ENCODE assay signal across 24 mouse cellular contexts in the genomic region with DNA sequence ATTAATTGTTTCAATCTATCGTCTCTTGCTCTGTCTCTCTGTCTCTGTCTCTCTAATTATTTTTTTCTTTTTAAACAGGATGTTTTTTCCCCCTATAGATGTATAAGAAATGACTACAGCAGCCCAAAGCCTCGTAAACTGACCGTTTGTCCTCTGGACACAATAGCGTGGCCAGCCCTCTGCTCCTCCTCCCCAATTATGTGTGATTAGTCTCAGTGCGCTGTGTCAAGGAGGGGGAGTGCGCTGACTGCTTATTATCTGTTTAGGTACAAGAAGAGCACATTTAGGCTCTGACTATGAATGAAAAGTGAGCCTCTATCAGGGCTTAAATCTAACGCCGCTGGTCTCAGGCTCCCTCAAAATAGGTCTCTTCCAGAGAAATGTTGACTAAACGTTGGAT.
A peak's percentile ranks its signal among the peaks of the same experiment; 100 is the strongest.
DNase-seq lines count a peak whose midpoint lies in the region; ATAC-seq and TF ChIP-seq lines count a peak whose summit lies in the region.
"Had no signal": no experiment of that assay in that cellular context is flagged by ENCODE, and none has a peak within 500 bp of the region (broad histone marks: within the 10 kb centered on the region; RNA-seq: fewer than 3 reads in every experiment).

No protein-coding gene starts in this region.

- H3K9ac ChIP-seq in forebrain, embryonic 11.5 days (ENCODE audit: low read length): no peak overlapping the region
- no peak overlapping the region for H3K9ac ChIP-seq in forebrain, postnatal 0 days
- no peak overlapping the region for H3K9ac ChIP-seq in neural tube, embryonic 15.5 days (replicated peaks)
- H3K9ac ChIP-seq in forebrain, embryonic 14.5 days (ENCODE audit: low read length): no peak overlapping the region; the same call in 1 of the 2 replicates
- H3K9ac ChIP-seq: hindbrain, embryonic 15.5 days; intestine, embryonic 15.5 days; liver, embryonic 13.5 days; midbrain, embryonic 12.5 days had no signal

- no peaks in the 10 kb centered on the region for H3K36me3 ChIP-seq in forebrain, embryonic 11.5 days (ENCODE audit: control insufficient read depth, insufficient read depth, low read length)
- H3K36me3 ChIP-seq in forebrain, postnatal 0 days (ENCODE audit: insufficient read depth): no peaks in the 10 kb centered on the region
- no peaks in the 10 kb centered on the region for H3K36me3 ChIP-seq in neural tube, embryonic 15.5 days
- no peaks in the 10 kb centered on the region for H3K36me3 ChIP-seq in forebrain, embryonic 14.5 days (ENCODE audit: control insufficient read depth, insufficient read depth, low read length)
- no peaks in the 10 kb centered on the region for H3K36me3 ChIP-seq in limb, embryonic 10.5 days
- H3K36me3 ChIP-seq: hindbrain, embryonic 15.5 days; intestine, embryonic 15.5 days; liver, embryonic 13.5 days; midbrain, embryonic 12.5 days had no signal

- no peak overlapping the region for H3K4me3 ChIP-seq in forebrain, embryonic 11.5 days (ENCODE audit: low read depth, low read length)
- no peak overlapping the region for H3K4me3 ChIP-seq in forebrain, postnatal 0 days (ENCODE audit: low read depth, low read length)
- no peak overlapping the region for H3K4me3 ChIP-seq in neural tube, embryonic 15.5 days (replicated peaks)
- H3K4me3 ChIP-seq in forebrain, embryonic 14.5 days (ENCODE audit: low read depth, low read length): no peak overlapping the region
- H3K4me3 ChIP-seq in limb, embryonic 10.5 days: no peak overlapping the region
- H3K4me3 ChIP-seq: gastrocnemius, adult 2 months; hindbrain, embryonic 15.5 days; intestine, embryonic 15.5 days; layer of hippocampus, adult 2 months; liver, embryonic 13.5 days; midbrain, embryonic 12.5 days had no signal

- H3K4me2 ChIP-seq in forebrain, embryonic 11.5 days (ENCODE audit: low read depth, low read length, severe bottlenecking): peak overlapping the region; percentile 29; the same call in 1 of the 2 replicates
- no peak overlapping the region for H3K4me2 ChIP-seq in forebrain, postnatal 0 days (ENCODE audit: low read depth)
- no peak overlapping the region for H3K4me2 ChIP-seq in neural tube, embryonic 15.5 days
- peak overlapping the region; percentile 16; the same call in 1 of the 2 replicates for H3K4me2 ChIP-seq in forebrain, embryonic 14.5 days (ENCODE audit: low read length)
- H3K4me2 ChIP-seq: hindbrain, embryonic 15.5 days; liver, embryonic 13.5 days had no signal

- peaks cover 20% of the 10 kb centered on the region for H3K4me1 ChIP-seq in forebrain, embryonic 11.5 days (replicated peaks; ENCODE audit: control insufficient read depth, insufficient read depth, low read length)
- 0 out of 2 replicates have a peak, but pooled peaks cover 3% of the 10 kb centered on the region for H3K4me1 ChIP-seq in forebrain, postnatal 0 days (ENCODE audit: insufficient read depth)
- H3K4me1 ChIP-seq in neural tube, embryonic 15.5 days: 0 out of 2 replicates have a peak, but pooled peaks cover 4% of the 10 kb centered on the region
- peaks cover 7% of the 10 kb centered on the region for H3K4me1 ChIP-seq in forebrain, embryonic 14.5 days (ENCODE audit: control insufficient read depth, insufficient read depth, low read length)
- peaks cover 12% of the 10 kb centered on the region for H3K4me1 ChIP-seq in limb, embryonic 10.5 days
- H3K4me1 ChIP-seq: hindbrain, embryonic 15.5 days; intestine, embryonic 15.5 days had no signal

- H3K9me3 ChIP-seq in forebrain, embryonic 11.5 days (ENCODE audit: control insufficient read depth, low read length): no peaks in the 10 kb centered on the region
- no peaks in the 10 kb centered on the region for H3K9me3 ChIP-seq in forebrain, postnatal 0 days (ENCODE audit: low read length)
- no peaks in the 10 kb centered on the region for H3K9me3 ChIP-seq in neural tube, embryonic 15.5 days (replicated peaks)
- no peaks in the 10 kb centered on the region for H3K9me3 ChIP-seq in forebrain, embryonic 14.5 days (replicated peaks; ENCODE audit: control insufficient read depth, low read length)
- no peaks in the 10 kb centered on the region for H3K9me3 ChIP-seq in limb, embryonic 10.5 days (replicated peaks)
- H3K9me3 ChIP-seq: hindbrain, embryonic 15.5 days; intestine, embryonic 15.5 days; liver, embryonic 13.5 days; midbrain, embryonic 12.5 days had no signal

- no peak for DNase-seq in forebrain, embryonic 11.5 days (ENCODE audit: low spot score)
- no peak for DNase-seq in forebrain, postnatal 0 days
- DNase-seq in neural tube, embryonic 10.5 days (ENCODE audit: extremely low spot score, low spot score): peak; percentile 42
- no peak for DNase-seq in forebrain, embryonic 14.5 days (ENCODE audit: low spot score)
- no peak for DNase-seq in ovary, adult 18-20 months (ENCODE audit: low spot score)
- no peak for DNase-seq in frontal cortex, postnatal 25 days (ENCODE audit: low spot score in 2 of 2)
- DNase-seq in limb, embryonic 10.5 days (ENCODE audit: low spot score): no peak
- DNase-seq: adrenal gland, postnatal 36 days; cerebellum, adult 11 months; cerebellum, adult 9-11 months; gastrocnemius, adult 2 months; kidney, adult 9 months; kidney, postnatal 25 days; liver, embryonic 13.5 days; lung, adult 2 months; right cerebral cortex, postnatal 4 days; thymus, postnatal 36 days had no signal

- H3K27ac ChIP-seq in forebrain, embryonic 11.5 days (ENCODE audit: low read depth, low read length): no peak overlapping the region
- H3K27ac ChIP-seq in forebrain, postnatal 0 days (ENCODE audit: low read depth, low read length): no peak overlapping the region
- H3K27ac ChIP-seq in neural tube, embryonic 15.5 days (replicated peaks): no peak overlapping the region
- H3K27ac ChIP-seq in forebrain, embryonic 14.5 days (ENCODE audit: low read depth, low read length): no peak overlapping the region
- no peak overlapping the region for H3K27ac ChIP-seq in limb, embryonic 10.5 days
- H3K27ac ChIP-seq: gastrocnemius, adult 2 months; hindbrain, embryonic 15.5 days; intestine, embryonic 15.5 days; layer of hippocampus, adult 2 months; liver, embryonic 13.5 days; midbrain, embryonic 12.5 days had no signal

- TF ChIP-seq CTCF in forebrain, postnatal 0 days (IDR thresholded peaks at IDR 0.05; ENCODE audit: low read depth): no peak

- H3K27me3 ChIP-seq in forebrain, embryonic 11.5 days (ENCODE audit: control insufficient read depth, insufficient read depth, low read length): peaks cover 48% of the 10 kb centered on the region
- peaks cover 80% of the 10 kb centered on the region for H3K27me3 ChIP-seq in forebrain, postnatal 0 days (ENCODE audit: insufficient read depth, low read length)
- peaks cover 91% of the 10 kb centered on the region for H3K27me3 ChIP-seq in neural tube, embryonic 15.5 days (replicated peaks)
- H3K27me3 ChIP-seq in forebrain, embryonic 14.5 days (replicated peaks; ENCODE audit: control insufficient read depth, insufficient read depth, low read length): peaks cover 63% of the 10 kb centered on the region
- peaks cover 100% of the 10 kb centered on the region for H3K27me3 ChIP-seq in limb, embryonic 10.5 days (ENCODE audit: low read depth, poor library complexity, severe bottlenecking)

- no peak for ATAC-seq in forebrain, embryonic 11.5 days (replicated peaks; ENCODE audit: low FRiP score)
- no peak for ATAC-seq in forebrain, postnatal 0 days
- no peak for ATAC-seq in neural tube, embryonic 15.5 days (ENCODE audit: low FRiP score)
- no peak for ATAC-seq in forebrain, embryonic 14.5 days
- ATAC-seq: CD4-positive, CD25-positive, alpha-beta regulatory T cell, adult 4 months; intestine, embryonic 15.5 days; Patski had no signal

- 3% methylated on average over 9 of the region's 9 CpGs for WGBS in forebrain, embryonic 11.5 days
- WGBS in forebrain, postnatal 0 days: 12% methylated on average over 9 of the region's 9 CpGs
- WGBS in neural tube, embryonic 15.5 days: 6% methylated on average over 9 of the region's 9 CpGs
- WGBS in forebrain, embryonic 14.5 days: 3% methylated on average over 9 of the region's 9 CpGs
- 7% methylated on average over 9 of the region's 9 CpGs for WGBS in limb, embryonic 10.5 days

Comparison
In these comparisons a context has a peak if more than half of its experiments do, and no peak if none do; other contexts are left out.
1. H3K4me2 ChIP-seq: peak in forebrain, embryonic 11.5 days (single experiment) and forebrain, embryonic 14.5 days (single experiment); none in forebrain, postnatal 0 days (single experiment) and neural tube, embryonic 15.5 days (single experiment).